Mouse (Mus musculus): ENCODE data around the gene 1810010H24Rik.

DNA sequence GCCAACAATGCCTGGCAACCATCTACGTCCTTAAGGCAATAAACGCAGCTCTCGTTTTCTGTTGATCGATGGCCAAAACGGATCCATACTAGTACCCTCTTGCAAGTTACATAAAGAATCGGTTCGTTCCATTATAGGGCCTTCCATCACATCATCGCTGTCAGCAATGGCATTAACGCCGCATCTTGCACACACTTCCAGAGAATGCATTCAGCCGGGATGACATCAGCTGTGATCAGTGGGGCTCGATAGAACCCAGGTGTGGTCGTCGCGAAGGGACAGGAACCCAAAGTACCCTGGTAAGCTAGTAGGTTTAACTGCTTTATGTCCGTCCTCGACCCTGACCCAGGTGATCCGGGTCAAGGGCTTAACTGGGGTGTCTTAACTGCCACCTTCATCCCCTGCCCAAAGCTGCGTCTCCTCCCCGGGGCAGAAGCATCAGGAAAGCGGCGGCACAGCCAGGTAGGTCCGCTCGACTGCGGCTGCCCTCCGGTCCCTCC is 26.8 kb upstream of the 1810010H24Rik start:
- TF ChIP-seq CTCF (IDR thresholded peaks at IDR 0.05; ENCODE audit: borderline replicate concordance, extremely low read depth, insufficient read depth, insufficient read length) (no peak), POLR2A (IDR thresholded peaks at IDR 0.05; ENCODE audit: borderline replicate concordance, extremely low read depth, insufficient read depth, insufficient read length, poor library complexity, severe bottlenecking) (no peak)
